Mouse (Mus musculus): Measurements from ENCODE around the gene Fchsd2.

Gene Fchsd2

GRCm38 (mm10) chr7:101072123-101072740, 20.4 kb upstream of the Fchsd2 start:
- DNase-seq (ENCODE audit: low read depth) = no peak

- DNase-seq (ENCODE audit: low read depth) = no peak
These were observed 18.4 kb upstream of the Fchsd2 start for GRCm38 (mm10) chr7:101074170-101074767.

GRCm38 (mm10) chr7:101083562-101084166, 9.0 kb upstream of the Fchsd2 start:
- no peak for DNase-seq (ENCODE audit: low read depth)

GRCm38 (mm10) chr7:101084816-101085456, 7.7 kb upstream of the Fchsd2 start:
- DNase-seq (ENCODE audit: low read depth) = no peak

DNA sequence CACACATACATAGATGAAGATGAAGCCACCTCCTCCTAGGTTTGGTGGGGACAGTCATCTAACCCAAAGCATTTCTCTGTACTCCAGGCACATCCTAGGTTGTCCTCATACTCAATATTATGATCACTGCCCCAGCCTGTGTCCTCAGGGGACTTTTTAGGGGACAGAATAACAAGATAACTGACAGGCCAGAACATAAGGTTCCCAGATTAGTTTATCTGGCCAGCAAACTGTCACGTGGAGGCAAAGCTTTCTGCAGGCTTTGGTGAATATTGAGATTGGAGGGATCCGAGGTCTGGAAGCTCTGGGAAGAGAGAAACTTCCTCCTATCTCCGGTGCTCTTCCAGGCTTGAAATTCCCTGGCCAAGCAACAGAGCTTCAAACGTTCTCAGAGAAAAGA, 6.9 kb upstream of the Fchsd2 start:
- no peak for DNase-seq (ENCODE audit: low read depth)

- no peak for DNase-seq (ENCODE audit: low read depth)
These were observed 4.0 kb upstream of the Fchsd2 start for GRCm38 (mm10) chr7:101088687-101089086.

- DNase-seq (ENCODE audit: low read depth) = no peak
These were observed 3.4 kb upstream of the Fchsd2 start for GRCm38 (mm10) chr7:101089242-101089641.

GRCm38 (mm10) chr7:101093231-101093630, 568 bp downstream of the Fchsd2 start:
- DNase-seq (ENCODE audit: low read depth) = peak; percentile 37

DNA sequence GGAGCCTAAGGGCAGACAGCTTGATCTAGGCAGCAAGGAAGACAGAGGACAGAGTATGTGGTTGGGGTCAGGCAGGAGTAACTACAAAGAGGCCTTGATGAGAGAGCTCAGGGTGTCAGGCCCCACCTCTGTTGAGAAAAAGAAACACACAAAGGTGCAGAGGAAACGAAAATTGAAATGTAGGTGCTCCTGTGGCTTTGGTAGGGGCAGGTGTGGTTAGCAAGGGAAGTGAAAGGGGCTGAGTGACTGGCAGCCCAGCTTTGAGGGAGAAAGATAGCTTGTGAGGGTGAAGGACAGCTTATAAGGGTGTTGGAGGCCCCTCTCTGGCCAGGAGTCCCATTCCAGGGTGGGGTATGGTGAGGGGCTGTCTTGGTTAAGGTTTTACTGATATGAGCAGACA, 2.1 kb downstream of the Fchsd2 start:
- DNase-seq (ENCODE audit: low read depth) = peak; percentile 78

GRCm38 (mm10) chr7:101095560-101095959, 2.9 kb downstream of the Fchsd2 start:
- peak; percentile 46 for DNase-seq (ENCODE audit: low read depth)

DNA sequence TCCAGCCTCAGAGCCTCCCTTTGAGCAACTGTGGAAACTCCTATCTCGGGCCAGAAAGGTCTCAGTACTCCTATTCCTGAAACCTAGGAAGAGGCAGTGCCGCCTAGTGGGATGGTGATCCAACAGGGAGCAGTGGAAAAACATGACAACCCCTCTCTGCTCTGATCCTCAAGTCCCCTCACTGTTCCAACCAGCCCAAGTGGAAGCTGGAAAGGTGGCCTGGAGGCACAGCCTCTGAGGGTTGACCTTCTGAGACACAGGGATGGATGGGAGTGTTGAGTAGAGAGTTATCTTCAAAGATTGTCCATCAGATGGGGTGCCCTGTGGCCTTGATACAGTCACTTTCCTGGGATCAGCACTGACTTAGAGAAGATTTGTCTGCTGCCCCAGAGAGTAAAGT, 3.9 kb downstream of the Fchsd2 start:
- no peak for DNase-seq (ENCODE audit: low read depth)

- DNase-seq (ENCODE audit: low read depth) = no peak
These were observed 4.4 kb downstream of the Fchsd2 start for GRCm38 (mm10) chr7:101097084-101097483.

- no peak for DNase-seq (ENCODE audit: low read depth)
These were observed 7.3 kb downstream of the Fchsd2 start for GRCm38 (mm10) chr7:101099981-101100380.

- no peak for DNase-seq (ENCODE audit: low read depth)
These were observed 8.6 kb downstream of the Fchsd2 start for GRCm38 (mm10) chr7:101101156-101101691.

DNA sequence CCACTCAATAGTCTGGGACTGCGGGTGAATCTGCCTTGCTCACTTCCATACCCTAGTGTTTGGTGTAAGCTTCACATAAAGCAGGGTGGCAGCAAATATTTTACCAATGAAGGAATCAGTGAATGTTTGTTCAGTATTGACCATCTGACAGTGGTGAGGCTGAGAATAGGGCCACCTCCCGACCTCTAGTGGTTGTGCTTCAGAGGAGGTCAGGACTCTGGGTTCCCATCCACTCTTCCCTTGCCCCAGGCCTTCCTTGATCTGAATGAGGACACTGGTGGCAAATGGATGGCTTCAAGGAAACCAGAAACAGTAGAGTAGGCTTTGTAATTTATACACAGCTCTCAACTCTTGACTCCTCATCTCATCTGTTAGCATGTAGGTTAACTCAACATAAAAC, 14.0 kb downstream of the Fchsd2 start:
- DNase-seq (ENCODE audit: low read depth) = no peak

DNA sequence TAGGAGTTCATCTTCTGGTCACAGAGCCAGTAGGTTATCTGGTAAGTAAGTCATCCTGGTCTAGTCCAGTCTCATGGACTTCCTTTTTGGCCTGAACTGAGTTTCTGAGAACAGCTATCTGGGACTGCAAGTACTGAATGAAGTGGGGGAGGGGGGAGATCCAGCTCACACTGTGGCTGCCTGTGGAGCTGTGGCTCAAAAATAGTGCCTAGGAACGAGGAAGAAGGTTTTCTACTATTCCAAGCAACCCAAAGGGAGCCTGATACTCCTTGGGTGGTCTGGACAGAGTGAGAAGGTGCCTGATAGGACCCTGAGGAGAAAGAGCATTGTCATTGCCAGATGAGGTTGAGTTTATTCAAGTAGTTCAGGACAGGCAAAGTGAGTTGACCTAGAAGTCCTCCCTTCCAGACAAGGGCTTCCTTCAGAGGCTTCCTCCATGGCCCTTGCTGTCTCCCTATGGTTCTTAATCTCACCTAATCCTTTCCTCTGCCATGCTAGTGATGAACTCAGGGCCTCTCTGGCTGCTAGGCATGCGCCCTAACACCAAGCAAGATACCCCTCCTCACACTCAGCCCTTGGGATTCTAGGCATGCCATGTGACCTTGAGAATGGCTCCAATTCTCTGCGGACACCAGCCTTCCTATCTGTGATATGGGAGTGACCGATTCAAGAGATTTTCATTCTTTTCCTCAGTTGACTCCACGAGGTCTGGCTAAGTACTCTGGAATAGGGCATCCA, 14.6 kb downstream of the Fchsd2 start:
- DNase-seq (ENCODE audit: low read depth) = peak; percentile 24

- DNase-seq (ENCODE audit: low read depth) = peak; percentile 96
These were observed 15.4 kb downstream of the Fchsd2 start for GRCm38 (mm10) chr7:101107968-101108652.

GRCm38 (mm10) chr7:101108653-101109005, 16.0 kb downstream of the Fchsd2 start:
- DNase-seq (ENCODE audit: low read depth) = peak; percentile 73

DNA sequence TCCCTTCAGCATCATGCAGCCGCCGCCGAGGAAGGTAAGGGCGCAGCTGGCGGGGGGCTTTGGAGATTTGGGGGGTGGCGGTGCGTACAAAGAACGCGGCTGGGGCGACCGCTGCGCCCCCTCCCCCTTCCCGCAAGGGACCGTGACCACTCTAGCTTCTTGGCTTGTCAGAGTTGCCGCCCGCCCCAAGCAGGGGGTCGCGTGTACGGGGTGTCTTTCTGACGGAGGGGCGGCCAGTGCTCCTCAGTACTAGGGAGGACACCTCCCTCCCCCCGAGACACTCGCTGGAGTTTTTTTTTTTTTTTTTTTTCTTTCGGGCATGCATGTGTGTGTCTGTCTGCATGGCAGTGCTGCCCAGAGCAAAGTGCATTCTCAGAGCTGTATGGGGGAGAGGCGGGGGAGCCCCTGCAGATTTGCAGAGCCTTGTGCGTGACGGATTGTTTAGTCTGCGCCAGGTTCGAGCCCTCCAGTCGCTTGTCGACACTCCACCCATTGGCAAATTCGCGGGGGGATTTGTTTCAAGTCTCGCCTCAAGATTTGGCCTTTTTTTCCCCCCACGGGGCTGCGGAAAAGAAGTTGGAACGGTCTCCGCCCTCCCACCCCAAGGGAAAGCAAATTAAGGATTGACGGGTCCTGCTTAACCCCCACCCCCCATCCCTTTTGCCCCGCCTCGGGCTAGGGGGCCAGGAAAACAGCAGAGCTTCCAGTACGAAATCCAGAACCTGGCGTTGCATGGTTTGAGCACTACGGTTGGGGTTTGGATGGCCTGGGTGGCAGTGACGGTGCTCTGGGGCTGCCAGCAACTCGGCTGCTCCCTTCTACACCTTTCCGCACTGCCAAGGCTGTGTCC, 16.6 kb downstream of the Fchsd2 start:
- DNase-seq (ENCODE audit: low read depth) = no peak

DNA sequence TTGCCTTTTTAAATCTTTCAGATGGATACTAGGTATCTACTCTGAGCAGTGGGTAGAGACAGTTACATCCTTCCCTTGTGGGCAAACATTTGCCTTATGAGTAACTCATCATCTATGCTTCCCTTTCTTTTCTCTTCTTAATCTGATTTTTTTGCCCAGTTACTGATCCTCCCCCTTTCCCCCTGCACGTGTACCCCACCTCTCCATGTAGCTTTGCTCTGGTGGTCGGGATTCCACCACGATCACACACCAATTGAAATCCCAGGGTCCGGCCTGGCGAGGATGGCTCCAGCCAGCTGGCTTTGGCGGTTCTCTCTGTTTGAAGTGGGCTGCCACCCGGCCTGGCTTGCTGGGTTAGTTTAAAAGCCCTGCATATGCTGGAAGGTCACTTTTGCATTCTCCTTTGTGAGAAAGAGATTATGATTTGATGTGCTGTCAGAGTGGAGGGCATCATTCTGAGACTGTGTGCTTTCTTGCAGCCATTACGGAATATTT, 17.2 kb downstream of the Fchsd2 start:
- no peak for DNase-seq (ENCODE audit: low read depth)

DNA sequence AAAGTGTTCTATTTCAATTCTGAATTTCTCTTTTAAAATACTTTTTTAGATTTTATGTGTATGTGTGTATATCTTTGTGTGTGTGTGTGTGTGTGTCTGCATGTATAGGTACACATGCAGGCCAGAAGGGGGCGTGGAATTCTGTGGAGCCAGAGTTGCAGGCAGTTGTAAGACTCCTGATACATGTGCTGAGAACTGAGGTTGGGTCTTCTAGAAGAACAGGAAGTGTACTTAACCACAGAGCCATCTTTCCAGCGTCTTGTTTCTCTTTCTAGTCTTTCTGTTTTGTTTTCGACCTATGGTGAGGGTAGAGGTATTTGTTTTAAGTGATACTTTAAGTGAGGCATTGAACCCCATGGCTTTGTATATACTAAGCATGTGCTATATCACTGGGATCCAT, 20.7 kb downstream of the Fchsd2 start:
- peak; percentile 69 for DNase-seq (ENCODE audit: low read depth)

Data from naive thymus-derived CD4-positive, alpha-beta T cell, adult 2 months (primary cell).